Mouse (Mus musculus): ENCODE results near the gene Fbxo46.

DNA sequence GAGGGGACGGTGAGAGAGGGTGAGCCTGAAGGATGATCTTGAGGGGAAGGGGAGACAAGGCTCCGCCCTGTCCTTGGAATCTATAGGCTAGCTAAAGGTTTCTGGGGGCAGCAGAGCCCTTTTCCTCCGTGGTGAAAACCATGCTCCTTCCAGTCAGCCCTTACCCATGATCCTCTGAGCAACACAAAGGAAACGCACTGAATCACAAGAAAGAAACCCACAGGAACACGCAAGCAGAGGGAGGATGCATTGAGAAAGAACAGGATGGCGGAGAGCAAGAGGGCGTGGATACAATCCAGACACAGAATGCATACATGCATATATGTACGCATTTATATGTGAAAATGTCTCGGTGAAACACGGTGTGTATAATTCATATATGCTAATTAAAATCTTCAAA lies 49.8 kb downstream of the Fbxo46 start:
- TF ChIP-seq CTCF (IDR thresholded peaks at IDR 0.05; ENCODE audit: borderline replicate concordance, insufficient read depth, low read depth, low read length) (no peak), POLR2A (IDR thresholded peaks at IDR 0.05; ENCODE audit: borderline replicate concordance, insufficient read depth, low read length) (no peak)

All from cerebellum, adult 2 months (tissue).